Mouse (Mus musculus): Measurements from ENCODE around the gene Nat9. TPM values are rescaled to one million over a fixed set of nuclear protein-coding genes. Genes with fewer than 3 reads are reported as not detected.

Nat9 gene
- total RNA-seq (2015) (17.4 and 17.8 TPM in 2 replicates), total RNA-seq (2017) (20.2 and 25.5 TPM in 2 replicates)

- ATAC-seq (replicated peaks; ENCODE audit: poor library complexity), result no peak
These were observed at the start of gene Nat9 for GRCm38 (mm10) chr11:115187693-115188092. Nat9 (minus strand) TSS chr11:115187859.

- ATAC-seq (replicated peaks; ENCODE audit: poor library complexity), result no peak
These were observed 48.9 kb upstream of the Nat9 start for GRCm38 (mm10) chr11:115236570-115236969.

GRCm38 (mm10) chr11:115234320-115235044, 46.8 kb upstream of the Nat9 start:
- no peak for ATAC-seq (replicated peaks; ENCODE audit: poor library complexity)

GRCm38 (mm10) chr11:115233526-115234290, 46.0 kb upstream of the Nat9 start:
- no peak for ATAC-seq (replicated peaks; ENCODE audit: poor library complexity)

GRCm38 (mm10) chr11:115232889-115233288, 45.2 kb upstream of the Nat9 start:
- ATAC-seq (replicated peaks; ENCODE audit: poor library complexity), result no peak

- no peak for ATAC-seq (replicated peaks; ENCODE audit: poor library complexity)
These were observed 44.3 kb upstream of the Nat9 start for GRCm38 (mm10) chr11:115231924-115232323.

- ATAC-seq (replicated peaks; ENCODE audit: poor library complexity), result peak; percentile 68
These were observed 43.7 kb upstream of the Nat9 start for GRCm38 (mm10) chr11:115231168-115231915.

- ATAC-seq (replicated peaks; ENCODE audit: poor library complexity), result no peak
These were observed 41.6 kb upstream of the Nat9 start for GRCm38 (mm10) chr11:115229021-115229930.

- ATAC-seq (replicated peaks; ENCODE audit: poor library complexity), result no peak
These were observed 40.8 kb upstream of the Nat9 start for GRCm38 (mm10) chr11:115228430-115228829.

- no peak for ATAC-seq (replicated peaks; ENCODE audit: poor library complexity)
These were observed 40.0 kb upstream of the Nat9 start for GRCm38 (mm10) chr11:115227640-115228039.

- no peak for ATAC-seq (replicated peaks; ENCODE audit: poor library complexity)
These were observed 39.3 kb upstream of the Nat9 start for GRCm38 (mm10) chr11:115226811-115227491.

- ATAC-seq (replicated peaks; ENCODE audit: poor library complexity), result no peak
These were observed 37.6 kb upstream of the Nat9 start for GRCm38 (mm10) chr11:115225301-115225700.

GRCm38 (mm10) chr11:115224889-115225288, 37.2 kb upstream of the Nat9 start:
- peak; percentile 54; the same call in 1 of the 2 replicates for ATAC-seq (replicated peaks; ENCODE audit: poor library complexity)

- ATAC-seq (replicated peaks; ENCODE audit: poor library complexity), result peak; percentile 8; the same call in 1 of the 2 replicates
These were observed 36.2 kb upstream of the Nat9 start for GRCm38 (mm10) chr11:115223877-115224276.

- peak; percentile 35; the same call in 1 of the 2 replicates for ATAC-seq (replicated peaks; ENCODE audit: poor library complexity)
These were observed 35.8 kb upstream of the Nat9 start for GRCm38 (mm10) chr11:115223451-115223850.

GRCm38 (mm10) chr11:115222570-115222969, 34.9 kb upstream of the Nat9 start:
- ATAC-seq (replicated peaks; ENCODE audit: poor library complexity), result no peak

- ATAC-seq (replicated peaks; ENCODE audit: poor library complexity), result no peak
These were observed 34.4 kb upstream of the Nat9 start for GRCm38 (mm10) chr11:115222077-115222476.

GRCm38 (mm10) chr11:115219685-115220084, 32.0 kb upstream of the Nat9 start:
- ATAC-seq (replicated peaks; ENCODE audit: poor library complexity), result peak; percentile 6; the same call in 1 of the 2 replicates

GRCm38 (mm10) chr11:115219263-115219662, 31.6 kb upstream of the Nat9 start:
- peak; percentile 54 for ATAC-seq (replicated peaks; ENCODE audit: poor library complexity)
